Mouse (Mus musculus) heart, postnatal 4 days (tissue): ENCODE measurements around the gene Cacnb2. TPM values are rescaled to one million over a fixed set of nuclear protein-coding genes. Genes with fewer than 3 reads are reported as not detected.

Experiments
- DNase-seq: peaks from one replicate; pipeline ENCODE4 v3.0.0; 2021
- total RNA-seq, 2 experiments: library from RNA; stranded (reverse); gene quantifications; 2 replicates each; pipeline ENCODE4 v1.2.3; 2021

Gene Cacnb2
- total RNA-seq, 2 experiments from 2014 or later, result 84.4 to 86.6 TPM

DNA sequence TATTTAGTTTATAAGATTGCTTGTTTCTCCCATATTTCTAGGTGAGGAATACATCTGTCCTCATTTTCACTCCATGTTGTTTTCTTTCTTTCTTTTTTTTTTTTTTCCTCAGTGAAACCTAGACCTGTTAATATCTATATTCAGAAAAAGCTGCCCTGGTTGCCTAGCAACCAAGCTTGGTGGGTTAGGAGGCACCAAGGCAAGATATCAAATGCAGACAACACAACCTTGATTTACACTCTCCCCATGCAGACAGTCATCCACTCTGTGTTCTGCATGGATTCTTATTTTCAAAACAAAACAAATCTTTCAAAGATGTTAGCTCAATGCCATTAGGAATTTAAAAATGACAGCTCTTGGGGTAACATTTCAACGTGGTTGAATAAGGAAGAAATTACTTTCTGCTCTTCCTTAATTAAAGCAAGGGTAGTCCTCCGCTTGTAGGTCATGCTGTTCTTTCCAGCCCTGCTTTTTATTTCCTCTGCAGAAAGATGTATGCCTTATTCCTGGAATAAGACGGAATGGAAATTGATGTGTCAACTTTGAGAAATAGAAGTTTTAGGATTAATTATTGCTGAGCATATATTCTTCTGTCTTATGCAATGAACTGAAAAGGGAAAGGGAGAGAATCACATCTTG, 172.1 kb downstream of the Cacnb2 start:
- no peak for DNase-seq

DNA sequence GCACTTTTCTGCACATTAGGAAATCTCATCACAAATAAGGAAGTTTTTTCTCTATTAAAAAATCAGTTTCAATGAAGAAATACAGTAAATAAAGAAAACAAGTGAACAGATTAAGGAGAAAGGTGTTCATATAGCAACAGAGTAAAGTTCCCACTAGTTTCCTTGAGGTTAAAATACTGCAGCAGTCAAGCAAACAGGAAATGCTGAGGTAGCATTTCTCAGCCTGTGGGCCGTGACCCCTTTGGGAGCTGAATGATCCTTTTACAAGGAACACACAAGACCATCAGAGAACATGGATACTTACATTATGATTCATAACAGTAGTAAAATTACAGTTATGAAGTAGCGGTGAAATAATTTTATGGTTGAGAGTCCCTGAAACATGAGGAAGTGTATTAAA, 185.1 kb downstream of the Cacnb2 start:
- DNase-seq, result no peak

GRCm38 (mm10) chr2:14801446-14802046, 198.7 kb downstream of the Cacnb2 start:
- DNase-seq, result no peak

DNA sequence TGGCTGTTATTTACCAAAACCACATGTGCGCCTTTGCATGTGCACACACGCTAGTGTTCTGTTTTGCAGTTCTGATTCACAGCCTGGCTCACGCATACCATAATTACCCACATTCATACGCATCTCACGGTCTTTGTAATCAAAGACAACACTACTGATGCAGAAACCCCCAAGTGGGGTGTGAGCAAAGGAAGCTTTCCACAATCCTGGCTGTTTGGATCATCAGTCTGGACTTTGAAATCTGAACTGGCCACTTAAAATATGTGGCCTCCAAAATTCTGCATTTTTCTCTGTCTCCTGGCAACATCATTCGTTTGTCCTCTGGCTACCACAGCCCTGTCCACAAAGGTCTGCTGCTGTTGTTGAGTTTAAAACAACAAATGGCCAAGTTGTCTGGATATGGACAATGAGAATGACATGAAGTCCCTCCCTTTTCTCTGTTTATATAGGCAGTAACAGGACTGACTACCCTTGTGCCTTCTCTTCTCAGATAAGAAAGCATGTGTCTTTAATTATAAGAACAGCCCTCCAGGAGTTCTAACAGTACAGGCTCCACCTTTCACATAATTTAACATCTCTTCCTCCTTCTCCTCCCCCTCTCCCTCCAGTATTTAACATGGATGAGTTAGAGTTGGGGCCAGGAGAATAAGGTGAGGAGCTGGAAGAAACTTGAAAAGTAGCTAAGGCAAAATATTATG, 204.9 kb downstream of the Cacnb2 start:
- DNase-seq, result no peak

DNA sequence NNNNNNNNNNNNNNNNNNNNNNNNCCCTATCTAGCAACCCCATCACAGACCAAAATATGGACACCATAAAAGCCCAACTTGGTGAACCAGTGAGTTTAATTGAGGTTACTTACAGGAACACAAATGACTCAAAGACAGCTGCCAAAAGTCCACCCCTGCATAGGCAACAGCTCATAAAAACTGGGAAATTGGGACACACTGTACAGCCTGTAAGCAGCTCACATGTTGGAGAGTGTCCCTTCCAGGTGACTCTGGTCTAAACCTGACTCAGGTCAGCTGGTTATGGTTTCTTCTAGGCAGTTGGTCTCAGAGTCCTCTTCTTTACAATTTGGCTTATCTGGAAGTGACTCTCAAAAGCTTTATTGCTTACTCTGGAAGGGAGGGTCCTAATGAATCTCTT, 212.1 kb downstream of the Cacnb2 start:
- DNase-seq, result no peak

GRCm38 (mm10) chr2:14818651-14819050, 215.8 kb downstream of the Cacnb2 start:
- no peak for DNase-seq

- no peak for DNase-seq
Measured at GRCm38 (mm10) chr2:14820946-14821345, 218.1 kb downstream of the Cacnb2 start.

- DNase-seq, result peak; percentile 75
Measured at GRCm38 (mm10) chr2:14823105-14823504, 220.2 kb downstream of the Cacnb2 start.

DNA sequence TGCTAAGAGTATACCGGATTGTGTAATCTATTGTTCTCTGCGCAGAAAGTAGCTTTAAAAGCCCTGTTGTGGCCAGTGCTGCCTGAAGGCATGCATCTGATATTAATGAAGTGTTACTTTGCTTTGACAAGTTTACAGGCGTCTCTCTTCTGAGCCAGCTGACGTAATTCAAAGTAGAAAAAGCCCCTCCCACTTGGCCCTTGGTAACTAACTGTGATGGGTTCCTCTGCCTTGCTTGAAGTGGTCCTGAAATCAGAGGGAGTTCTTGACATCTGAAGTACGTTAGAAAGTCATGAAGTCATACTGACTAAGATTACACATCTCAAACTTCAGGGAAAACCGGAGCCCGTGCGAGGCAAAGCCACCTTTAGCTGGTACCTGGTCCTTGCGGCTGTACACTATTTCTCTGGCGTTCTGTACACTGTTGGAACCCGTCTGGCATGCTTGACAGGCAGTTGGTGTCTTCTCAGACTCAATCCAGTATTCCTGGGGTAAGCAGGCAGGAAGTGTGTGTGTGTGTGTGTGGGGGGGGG, 221.0 kb downstream of the Cacnb2 start:
- DNase-seq, result peak; percentile 67

DNA sequence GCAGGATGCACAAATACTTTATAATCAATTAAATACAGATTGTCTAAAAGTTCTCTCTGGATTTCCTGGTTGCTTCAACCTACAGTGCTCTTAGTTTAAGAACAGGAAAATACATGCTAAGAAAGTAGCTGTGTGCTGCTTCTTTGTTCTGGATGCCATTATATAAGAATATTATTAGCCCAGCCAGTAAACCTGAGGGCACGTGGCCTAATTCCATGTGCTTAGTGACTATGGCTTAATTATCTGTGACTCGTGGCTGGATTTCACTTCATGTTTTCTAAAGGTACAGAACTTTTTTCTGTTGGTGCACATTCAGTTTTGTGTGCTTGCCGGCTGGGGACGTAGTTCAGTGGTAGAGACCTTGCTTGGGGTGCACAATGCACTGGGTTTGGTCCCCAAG, 222.3 kb downstream of the Cacnb2 start:
- no peak for DNase-seq

DNA sequence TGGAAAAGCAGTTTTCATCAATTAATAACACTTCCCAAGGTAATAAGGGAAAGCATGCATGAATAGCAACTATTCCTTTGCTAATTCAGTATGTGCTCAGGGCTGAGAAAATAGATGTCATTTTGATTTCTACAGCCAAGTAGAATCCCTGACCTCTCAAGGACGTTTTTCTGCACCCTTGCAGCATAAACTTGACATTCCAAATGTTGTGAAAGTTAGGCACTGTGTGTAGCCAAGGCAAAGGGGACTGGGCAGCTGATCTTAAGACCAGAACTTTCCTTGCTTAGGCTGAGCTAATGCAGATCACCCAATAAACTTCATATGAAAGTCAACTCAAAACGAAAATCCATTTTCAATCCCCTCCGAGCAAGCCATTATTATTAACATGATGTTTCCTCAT, 226.6 kb downstream of the Cacnb2 start:
- DNase-seq, result no peak

GRCm38 (mm10) chr2:14831308-14831707, 228.4 kb downstream of the Cacnb2 start:
- DNase-seq, result peak; percentile 20

- DNase-seq, result peak; percentile 24
Measured at GRCm38 (mm10) chr2:14834700-14835317, 231.9 kb downstream of the Cacnb2 start.

DNA sequence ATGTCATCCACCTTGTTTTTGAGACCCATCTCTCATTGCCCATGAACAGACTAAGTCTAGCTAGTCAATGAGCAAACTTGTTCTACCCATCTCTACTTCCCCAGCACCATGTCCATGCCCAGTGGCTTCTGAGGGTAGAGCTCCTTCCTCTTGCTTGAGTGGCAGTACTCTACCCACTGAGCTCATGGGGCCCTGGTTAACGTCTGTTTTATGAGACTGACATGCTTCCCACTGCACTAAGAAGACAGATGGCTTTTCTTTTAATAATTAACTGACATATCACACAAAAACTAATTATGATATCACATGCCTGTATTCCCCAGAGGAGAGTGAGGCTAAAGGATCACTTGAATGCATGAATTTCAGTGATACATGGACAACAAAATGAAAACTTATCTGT, 238.4 kb downstream of the Cacnb2 start:
- no peak for DNase-seq

DNA sequence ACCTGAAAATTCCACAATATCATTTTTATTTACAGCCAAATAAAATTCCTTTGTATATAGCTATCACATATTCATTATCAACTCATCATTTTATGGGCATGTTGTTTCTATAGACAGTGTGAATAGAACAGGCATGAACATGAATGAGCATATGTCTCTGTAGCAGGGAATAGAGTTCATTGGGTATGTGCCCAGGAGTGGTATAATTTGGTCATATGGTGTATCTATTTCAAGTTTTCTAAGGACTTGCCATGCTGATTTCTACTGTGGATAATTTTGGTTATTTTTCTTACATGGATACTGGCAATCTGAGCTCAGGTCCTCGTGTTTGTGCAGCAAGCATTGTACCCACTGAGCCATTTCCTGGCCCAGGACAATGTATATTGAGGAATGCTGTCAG, 243.8 kb downstream of the Cacnb2 start:
- DNase-seq, result no peak

GRCm38 (mm10) chr2:14847188-14847587, 244.3 kb downstream of the Cacnb2 start:
- DNase-seq, result no peak

DNA sequence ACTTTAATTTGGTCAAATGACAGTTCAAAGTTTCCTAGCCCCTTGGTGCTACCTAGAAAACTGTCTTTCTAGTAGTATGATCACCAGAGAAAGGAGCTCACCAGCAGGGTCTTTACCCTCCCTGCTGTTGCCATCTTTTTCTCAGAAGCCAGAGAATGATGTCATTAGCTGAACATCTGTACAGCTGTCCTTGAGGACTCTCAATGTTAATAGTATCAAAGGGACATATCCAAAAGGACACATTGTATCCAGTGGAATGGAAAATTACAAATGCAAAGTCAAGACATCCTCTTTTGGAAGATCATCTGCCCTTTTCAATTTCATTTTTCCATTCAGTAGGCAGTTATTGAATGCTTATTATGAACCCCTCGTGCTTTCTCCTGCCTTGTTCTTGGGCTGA, 247.9 kb downstream of the Cacnb2 start:
- no peak for DNase-seq

DNA sequence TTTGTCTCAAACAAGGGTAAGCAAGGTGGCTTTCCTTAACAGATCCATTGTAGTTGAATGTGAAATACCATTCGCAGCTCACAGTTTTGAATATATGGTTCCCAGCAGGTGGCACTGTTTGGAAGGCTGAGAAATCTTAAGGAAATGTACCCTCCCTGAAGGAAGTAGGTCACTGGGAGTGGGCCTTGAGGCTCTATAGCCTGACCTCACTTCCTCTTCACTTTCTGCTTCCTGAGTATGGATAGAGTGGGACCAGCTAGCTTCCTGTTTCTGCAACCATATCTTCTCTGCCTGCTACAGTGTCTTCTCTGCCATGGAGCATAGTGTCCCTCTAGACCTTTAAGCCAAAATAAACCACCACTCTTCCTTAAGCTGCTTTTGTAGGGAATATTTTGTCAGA, 248.5 kb downstream of the Cacnb2 start:
- DNase-seq, result no peak

DNA sequence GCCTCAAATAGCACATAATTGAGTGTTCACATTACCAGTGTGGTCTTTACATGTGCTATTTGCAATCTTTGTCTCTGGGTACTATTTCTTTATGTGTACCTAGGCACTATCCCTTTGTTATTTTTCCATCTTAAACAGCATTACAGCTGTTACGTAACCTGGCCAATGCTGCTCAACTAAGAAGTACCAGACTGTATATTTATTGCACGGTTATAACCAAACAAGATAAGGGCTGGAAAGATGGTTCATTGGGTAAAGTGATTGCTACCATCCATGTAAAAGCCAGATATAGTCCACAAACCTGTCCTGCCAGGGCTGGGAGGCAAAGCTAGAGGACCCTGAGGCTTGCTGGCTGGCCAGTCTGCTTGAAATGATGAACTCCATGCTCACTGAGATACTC, 251.2 kb downstream of the Cacnb2 start:
- no peak for DNase-seq

GRCm38 (mm10) chr2:14858301-14858700, 255.4 kb downstream of the Cacnb2 start:
- no peak for DNase-seq

GRCm38 (mm10) chr2:14860350-14860749, 257.5 kb downstream of the Cacnb2 start:
- DNase-seq, result no peak

DNA sequence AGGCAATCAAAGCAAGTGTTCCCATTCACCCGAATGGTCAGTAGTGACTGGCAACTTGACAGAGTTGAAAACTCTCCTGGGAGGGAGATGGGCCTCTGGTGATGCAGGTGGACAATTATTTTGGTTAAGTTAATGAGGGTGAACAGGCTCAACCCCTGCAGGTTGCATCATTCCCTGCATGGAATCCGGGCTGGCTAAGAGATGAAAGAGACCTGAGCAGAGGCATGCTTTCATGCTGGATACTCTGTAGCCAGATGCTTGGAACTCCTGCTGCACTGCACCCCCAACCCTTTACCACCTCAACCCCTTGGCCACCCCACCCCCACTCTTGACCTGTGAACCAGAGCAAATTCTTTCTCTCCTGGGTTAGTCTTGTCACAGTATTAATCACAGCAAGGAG, 258.7 kb downstream of the Cacnb2 start:
- no peak for DNase-seq

DNA sequence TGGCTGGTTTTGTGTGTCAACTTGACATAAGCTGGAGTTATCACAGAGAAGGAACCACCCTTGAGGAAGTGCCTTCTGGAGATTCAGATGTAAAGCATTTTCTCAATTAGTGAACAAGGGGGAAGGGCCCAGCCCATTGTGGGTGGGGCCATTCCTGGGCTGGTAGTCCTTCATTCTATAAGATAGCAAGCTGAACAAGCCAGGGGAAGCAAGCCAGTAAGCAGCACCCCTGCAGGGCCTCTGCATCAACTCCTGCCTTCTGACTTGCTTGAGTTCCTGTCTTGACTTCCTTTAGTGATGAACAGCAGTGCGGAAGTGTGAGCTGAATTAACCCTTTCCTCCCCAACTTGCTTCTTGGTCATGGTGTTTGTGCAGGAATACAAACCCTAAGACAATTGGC, 260.1 kb downstream of the Cacnb2 start:
- DNase-seq, result no peak
